Mouse (Mus musculus) gonadal fat pad, adult 2 months (tissue): Measurements from ENCODE around the gene Gm21983. TPM values are rescaled to one million over a fixed set of nuclear protein-coding genes. Genes with fewer than 3 reads are reported as not detected.
A peak's percentile ranks its signal among the peaks of the same experiment; 100 is the strongest.

ENCODE experiments used
- DNase-seq: peaks from one replicate; pipeline ENCODE4 v3.0.0-alpha.2; 2012; ENCODE audit warnings: low read depth
- polyA plus RNA-seq: library from polyadenylated mRNA; depleted of rRNA; stranded (reverse); fragments of >200 nt; gene quantifications from 2 replicates; pipeline ENCODE4 v1.2.3, GENCODE M21; 2012; rRNA removed

Gm21983 gene
- polyA plus RNA-seq, result 0.34 TPM in 1 of 2 replicates, not detected in the other

- no peak for DNase-seq
These were observed at the start of gene Gm21983, which contains the start of gene Mia for GRCm38 (mm10) chr7:27180837-27181695. Gm21983 (minus strand) TSS chr7:27181086. Mia (minus strand) TSS chr7:27181157.

DNA sequence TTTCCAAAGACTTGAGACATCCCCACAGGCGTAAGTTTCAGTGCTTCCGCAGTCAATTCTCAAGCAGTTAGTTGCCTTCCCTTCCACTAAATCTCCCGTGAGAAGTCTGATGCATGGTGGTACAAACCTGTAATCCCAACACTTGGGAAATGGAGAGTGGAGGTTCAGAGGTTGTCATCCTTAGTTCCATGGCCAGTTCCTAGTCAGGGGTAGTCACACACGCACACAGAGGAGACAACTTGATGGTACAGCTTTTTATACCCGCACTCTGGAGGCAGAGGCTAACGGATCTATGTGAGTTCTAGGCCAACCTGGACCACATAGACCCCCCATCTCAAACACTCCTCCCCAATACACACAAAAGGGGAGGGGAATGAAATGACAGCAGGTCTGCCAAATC is 48.0 kb upstream of the Gm21983 start:
- no peak for DNase-seq

DNA sequence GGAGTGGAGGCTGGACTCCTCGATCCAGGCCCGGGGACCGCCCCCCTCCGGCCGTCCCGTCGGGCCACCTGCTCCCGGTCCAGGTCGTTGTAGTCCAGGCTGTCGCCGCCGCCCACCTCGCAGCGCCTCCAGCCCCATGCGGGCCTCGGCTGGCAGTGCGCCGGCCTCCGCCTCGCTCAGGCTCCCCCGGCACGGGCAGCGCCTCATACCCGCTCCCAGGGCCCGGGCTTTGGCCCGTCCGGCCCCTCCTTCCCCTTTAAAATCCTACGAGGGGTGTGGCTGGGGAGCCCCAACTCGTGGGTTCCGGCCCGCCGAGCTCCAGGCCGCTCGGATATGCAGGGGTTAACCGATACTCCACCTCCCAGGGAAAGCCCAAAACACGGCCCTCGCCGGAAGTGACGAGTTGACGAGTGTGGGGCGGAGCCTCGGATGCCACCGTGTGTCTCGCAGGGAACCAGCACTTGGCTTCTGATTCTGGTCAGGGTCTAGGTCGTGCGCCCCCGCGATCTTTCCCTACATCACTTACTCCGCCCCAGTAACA is 47.5 kb upstream of the Gm21983 start, which contains the start of gene Itpkc:
Itpkc (minus strand) TSS at position 381 of the 541 bp plus-strand sequence.
- DNase-seq, result peak; percentile 72

DNA sequence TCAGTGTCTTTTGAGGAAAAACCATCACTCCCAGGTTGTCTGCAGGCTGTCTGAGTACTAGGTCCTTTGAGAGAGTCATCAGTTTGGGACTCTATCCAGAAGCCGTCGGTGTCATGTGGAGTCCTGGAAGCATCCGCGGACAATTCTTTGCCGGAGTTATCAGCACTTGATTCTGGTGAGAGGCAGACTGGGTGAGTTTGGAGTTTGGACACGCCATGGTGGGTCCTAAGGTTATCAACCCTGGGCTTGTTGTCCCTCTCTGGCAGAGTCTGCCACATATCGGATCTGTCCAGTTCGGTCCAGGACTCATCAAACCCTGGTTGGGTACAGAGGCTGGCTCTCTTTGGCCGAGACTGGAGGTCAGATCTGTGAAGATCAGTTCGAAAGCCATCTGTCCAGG is 46.8 kb upstream of the Gm21983 start:
- no peak for DNase-seq

DNA sequence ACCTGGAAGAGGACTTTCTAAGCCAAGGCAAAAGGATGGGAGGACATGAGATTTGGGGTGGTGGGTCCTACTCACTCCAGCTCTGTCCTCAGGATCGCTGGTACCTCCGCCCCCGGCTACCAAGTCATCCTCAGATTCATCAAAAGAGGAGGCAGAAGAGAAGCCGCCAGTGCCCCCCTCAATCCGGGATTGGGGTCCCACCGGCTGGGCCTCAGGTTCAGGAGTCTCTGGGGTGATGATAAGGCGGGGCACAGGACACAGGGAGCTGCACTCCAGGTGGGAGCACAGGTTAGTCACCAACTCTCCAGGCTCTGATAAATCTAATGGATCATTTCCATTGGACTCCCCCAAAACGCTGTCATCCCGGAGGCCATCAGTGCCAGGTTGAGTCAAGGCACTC is 46.4 kb upstream of the Gm21983 start:
- DNase-seq, result no peak

- DNase-seq, result peak; percentile 91
These were observed 44.1 kb upstream of the Gm21983 start for GRCm38 (mm10) chr7:27224877-27225575.

GRCm38 (mm10) chr7:27222538-27222937 is 41.7 kb upstream of the Gm21983 start:
- no peak for DNase-seq

GRCm38 (mm10) chr7:27221939-27222338 is 41.1 kb upstream of the Gm21983 start:
- DNase-seq, result peak; percentile 77

- no peak for DNase-seq
These were observed 39.1 kb upstream of the Gm21983 start for GRCm38 (mm10) chr7:27219937-27220336.

DNA sequence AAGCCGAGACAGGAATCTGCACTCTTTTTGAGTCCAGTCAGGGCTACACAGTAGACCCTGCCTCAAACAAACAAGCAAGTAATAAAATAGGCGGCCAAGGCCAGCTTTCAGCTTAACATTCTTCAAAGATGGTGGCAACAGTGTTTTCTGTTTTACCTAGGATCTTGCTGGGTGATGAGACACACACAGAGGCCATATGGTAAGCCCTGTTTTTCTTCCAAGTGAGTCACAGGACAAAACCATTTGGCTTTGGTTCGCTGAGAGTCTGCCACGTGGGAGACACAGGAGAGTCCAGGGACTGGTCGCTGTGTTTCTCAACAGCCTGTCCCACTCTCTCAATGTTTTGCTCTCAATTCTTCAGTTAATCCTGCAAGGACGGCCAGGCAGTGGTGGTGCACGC is 37.7 kb upstream of the Gm21983 start:
- DNase-seq, result peak; percentile 90

DNA sequence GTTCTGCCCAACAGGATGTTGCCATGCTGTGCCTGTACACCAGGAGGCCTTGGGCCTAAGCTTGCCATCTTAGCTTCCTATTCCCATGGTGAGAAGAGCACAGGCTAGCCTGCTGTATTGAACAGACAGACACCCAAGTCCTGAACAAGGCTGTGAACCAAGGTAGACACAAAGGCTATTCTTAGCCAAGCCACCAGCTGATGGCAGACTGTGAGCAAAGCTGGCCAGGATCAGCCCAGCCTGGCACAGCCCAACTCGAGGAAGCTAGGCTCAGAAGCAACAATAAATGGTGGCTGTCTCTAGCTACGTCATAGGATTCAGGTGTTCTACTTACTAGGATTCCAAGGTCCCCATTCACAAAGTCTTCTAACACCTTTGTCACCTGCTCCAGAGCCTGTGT is 31.7 kb upstream of the Gm21983 start:
- no peak for DNase-seq

- DNase-seq, result no peak
These were observed 23.0 kb upstream of the Gm21983 start for GRCm38 (mm10) chr7:27203730-27204449.

- DNase-seq, result no peak
These were observed 17.9 kb upstream of the Gm21983 start for GRCm38 (mm10) chr7:27198779-27199178.

DNA sequence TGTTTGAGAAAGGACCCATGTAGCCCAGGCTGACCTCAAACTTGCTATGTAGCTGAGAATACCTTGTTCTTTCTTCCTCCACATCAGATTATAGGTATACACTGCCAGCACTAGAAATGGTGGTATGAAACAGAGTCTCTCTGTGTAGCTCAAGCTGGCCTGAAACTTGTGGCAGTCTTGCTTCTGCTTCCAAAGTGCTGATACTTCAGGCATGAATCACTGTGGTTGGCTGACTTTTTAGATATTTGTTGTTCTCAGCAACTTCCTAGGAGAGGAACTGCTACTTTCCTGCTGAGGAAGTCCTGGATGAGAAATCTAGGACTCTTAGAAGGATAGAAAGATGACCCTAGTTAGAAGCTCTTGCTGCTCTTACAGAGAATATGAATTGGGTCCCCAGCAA is 17.5 kb upstream of the Gm21983 start:
- DNase-seq, result no peak

DNA sequence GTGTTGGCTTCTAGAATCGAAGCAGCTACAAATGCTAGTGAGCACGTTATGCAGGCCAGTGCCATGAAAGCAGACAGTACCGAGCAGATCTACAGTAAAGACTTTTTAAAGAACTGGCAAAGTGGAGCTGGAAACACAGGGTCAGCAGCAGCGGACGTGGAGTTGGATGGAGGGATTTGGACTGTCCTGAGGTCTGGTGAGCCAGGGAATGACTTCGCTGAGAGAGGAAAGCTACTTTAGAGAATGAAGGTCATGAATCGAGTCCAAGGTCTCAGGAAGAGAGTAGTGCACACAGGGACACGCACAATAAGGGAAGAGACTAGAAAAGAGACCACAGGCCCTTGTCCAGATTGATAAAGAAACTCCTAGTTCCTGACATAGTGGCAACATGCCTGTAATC is 16.7 kb upstream of the Gm21983 start:
- no peak for DNase-seq

DNA sequence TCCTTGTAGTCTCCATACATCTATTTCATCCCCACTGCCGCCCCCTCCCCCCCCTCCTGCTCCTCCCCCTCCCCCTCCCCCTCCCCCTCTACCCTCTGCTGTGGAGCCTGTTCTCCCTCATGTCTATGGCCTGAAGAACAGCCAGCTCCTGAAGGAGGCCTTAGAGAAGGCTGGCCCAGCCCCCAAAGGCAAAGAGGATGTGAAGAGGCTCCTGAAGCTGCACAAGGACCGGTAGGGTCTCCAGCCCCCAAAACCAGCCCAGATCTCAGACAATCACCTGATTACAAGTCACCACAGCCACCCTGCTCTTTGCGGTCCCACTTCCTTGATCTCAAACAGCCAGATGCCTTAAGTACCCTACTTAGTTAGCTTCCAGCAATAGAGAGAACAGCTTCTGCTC is 16.2 kb upstream of the Gm21983 start:
- no peak for DNase-seq

DNA sequence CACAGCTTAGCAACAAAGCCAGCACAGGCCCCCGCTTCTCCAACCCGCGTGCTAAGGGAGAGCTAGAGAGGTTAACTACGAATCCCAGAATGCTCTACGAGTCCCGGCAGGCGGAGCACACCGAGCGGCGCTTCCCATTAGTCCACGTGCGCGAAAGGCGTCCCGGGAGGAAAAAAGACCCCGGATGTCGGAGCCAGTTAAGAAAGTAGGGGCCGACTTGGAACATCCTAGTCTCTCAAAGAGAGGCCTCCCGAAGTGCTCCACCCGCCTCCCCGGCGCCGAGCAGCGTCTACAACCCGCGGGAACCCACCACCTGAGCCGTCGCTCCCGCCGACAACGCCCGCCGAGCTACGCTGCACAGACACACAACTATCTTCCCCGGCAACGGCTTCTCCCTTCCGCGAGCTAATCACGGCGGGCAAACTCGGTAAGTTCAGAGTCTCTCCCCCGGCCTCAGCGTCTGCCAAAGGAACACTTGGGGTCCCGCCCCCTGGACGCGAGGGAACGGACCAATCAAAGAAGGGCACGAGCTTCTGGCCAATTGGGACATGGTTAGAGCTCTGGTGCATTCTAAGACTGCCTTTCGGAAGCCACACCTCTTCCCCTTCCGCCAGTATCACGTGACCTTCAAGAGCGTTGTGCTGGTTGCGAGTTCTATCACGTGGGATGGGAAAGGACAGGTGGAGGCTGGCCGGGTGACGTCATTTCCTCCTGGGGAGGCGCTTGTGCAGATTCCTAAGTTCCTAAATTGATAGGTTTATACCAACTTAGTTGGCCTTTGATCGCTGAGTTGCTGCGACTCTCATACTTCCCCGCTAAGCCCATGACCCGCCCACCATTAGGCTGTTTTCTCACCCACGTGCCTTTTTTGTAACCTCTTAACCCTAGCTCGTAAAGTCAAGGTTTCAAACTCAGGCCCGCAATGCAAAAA is 15.1 kb upstream of the Gm21983 start, which contains the start of the genes BC024978 and Snrpa:
BC024978 (plus strand) TSS at position 101 of the 931 bp plus-strand sequence.
Snrpa (minus strand) TSS at position 591 of the 931 bp plus-strand sequence.
- DNase-seq, result peak; percentile 99

DNA sequence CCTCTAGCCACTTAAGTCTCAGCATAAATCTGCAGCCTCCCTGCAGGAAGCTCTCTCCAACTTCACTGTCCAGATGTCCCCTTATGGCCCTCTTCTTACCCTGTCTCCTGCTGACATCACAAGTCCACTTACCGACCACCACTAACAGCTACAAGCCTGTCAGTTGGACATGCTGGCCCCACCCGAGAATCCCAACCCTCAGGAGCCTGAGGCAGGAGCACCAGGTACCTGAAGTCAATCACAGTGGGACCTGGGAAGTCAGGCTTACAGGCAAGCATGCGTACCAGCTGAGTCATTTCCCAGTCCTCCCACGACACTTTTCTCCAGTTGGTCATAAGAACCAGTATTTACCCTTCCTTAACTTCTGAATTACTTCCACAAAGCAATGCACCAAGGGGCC is 12.8 kb upstream of the Gm21983 start:
- no peak for DNase-seq

GRCm38 (mm10) chr7:27192434-27192833 is 11.5 kb upstream of the Gm21983 start:
- DNase-seq, result no peak

DNA sequence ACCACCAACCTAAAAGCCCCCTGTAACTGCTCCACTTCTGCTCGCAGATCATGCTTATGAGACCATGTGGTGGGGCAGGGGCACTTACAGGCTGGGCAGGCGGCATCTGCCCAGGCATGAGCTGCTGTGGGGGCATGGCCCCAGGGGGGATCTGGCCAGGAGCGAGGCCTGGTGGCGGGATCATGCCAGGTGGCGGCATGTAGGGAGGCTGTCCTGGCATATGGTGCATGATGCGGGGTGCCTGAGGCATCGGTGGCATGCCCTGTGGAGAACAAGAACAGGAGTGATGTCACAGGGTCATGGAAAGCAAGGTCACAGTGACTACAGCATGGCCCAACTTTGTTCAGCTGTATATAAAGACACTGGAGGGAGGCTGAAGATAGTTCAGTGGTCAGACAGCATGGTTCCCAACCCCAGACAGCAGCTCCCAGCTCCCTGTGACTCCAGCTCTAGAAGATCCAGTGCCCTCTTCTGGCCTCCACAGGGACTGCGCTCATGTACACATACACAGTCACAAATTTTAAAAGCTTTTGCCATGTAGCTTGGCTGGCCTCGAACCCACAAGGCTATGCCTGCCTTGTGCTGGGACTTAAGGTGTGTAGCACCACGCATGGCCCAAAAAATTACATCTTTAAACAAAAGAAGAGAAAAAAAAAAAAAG is 8.5 kb upstream of the Gm21983 start:
- no peak for DNase-seq
